In genomic region chr17:50083937-50084336, GRCm38 (mm10) we compare ENCODE assay signal across 18 mouse cellular contexts.
DNase-seq lines count a peak whose midpoint lies in the region; ATAC-seq lines count a peak whose summit lies in the region.
"Had no signal": no experiment of that assay in that cellular context is flagged by ENCODE, and none has a peak within 500 bp of the region (broad histone marks: within the 10 kb centered on the region; RNA-seq: fewer than 3 reads in every experiment).

No protein-coding gene starts in this region.

- DNase-seq in A20 (ENCODE audit: low read depth, low spot score): peak; percentile 49
- DNase-seq in CD4-positive helper T cell, adult 2 months (ENCODE audit: low read depth, low spot score): peak; percentile 39
- no peak for DNase-seq in layer of hippocampus, postnatal 10 days (ENCODE audit: low spot score in 2 of 2)
- DNase-seq in cerebellum, adult 11-12 months: no peak
- DNase-seq in kidney, postnatal 10 days: no peak
- DNase-seq: adrenal gland, postnatal 10 days; adrenal gland, postnatal 36 days; cerebellum, adult 2 months; cerebellum, postnatal 10 days; cerebellum, postnatal 36 days; embryo, embryonic 11 days; gastrocnemius, postnatal 10 days; gastrocnemius, postnatal 36 days; heart, adult 2 months had no signal

- peak; percentile 67 for ATAC-seq in activated CD4-positive, CD25-positive, alpha-beta regulatory T cell, adult 4 months
- peak; percentile 43; the same call in 1 of the 2 replicates for ATAC-seq in neutrophil, adult 5-6 weeks (ENCODE audit: extremely low read depth, insufficient number of reproducible peaks, low FRiP score, poor library complexity, severe bottlenecking)
- ATAC-seq: forebrain, embryonic 15.5 days; intestine, embryonic 16.5 days had no signal

Comparison
In these comparisons a context has a peak if more than half of its experiments do, and no peak if none do; other contexts are left out.
1. DNase-seq: peak in A20 (single experiment) and CD4-positive helper T cell, adult 2 months (single experiment); none in layer of hippocampus, postnatal 10 days (0 of 2), cerebellum, adult 11-12 months (single experiment) and kidney, postnatal 10 days (single experiment).